Mouse (Mus musculus): ENCODE data around the gene Ndufs7. TPM values are rescaled to one million over a fixed set of nuclear protein-coding genes. Genes with fewer than 3 reads are reported as not detected.
A peak's percentile ranks its signal among the peaks of the same experiment; 100 is the strongest.
"Not testable (repeated sequence)": the region's sequence is repeated elsewhere in the genome, so short reads cannot be mapped to it uniquely, and the experiment has no call there.

The Ndufs7 gene
- total RNA-seq, 2 experiments from 2014 or later = 208 to 225 TPM

DNA sequence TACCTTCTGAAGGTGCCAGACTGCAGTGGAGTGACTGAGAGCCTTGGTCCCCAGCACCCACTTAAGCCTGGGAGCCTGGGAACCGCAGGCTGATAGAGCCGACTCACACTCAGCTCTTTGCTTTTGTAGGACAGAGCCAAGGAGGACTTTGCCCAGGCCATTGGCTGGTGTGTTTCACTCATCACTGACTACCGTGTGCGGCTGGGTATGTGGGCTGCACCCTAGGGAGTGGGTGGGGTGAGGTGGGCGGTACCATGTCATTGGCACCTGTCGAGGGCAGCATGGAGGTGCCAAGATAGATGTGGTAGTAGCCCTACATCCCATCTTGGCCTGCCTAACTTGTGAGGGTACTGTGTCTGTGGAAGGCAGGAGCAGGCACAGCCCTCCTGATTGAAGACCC is 9.1 kb upstream of the Ndufs7 start:
- DNase-seq (ENCODE audit: low spot score in 2 of 2) = no peak

GRCm38 (mm10) chr10:80242088-80242487 is 6.8 kb upstream of the Ndufs7 start:
- DNase-seq (ENCODE audit: low spot score in 2 of 2) = no peak

DNA sequence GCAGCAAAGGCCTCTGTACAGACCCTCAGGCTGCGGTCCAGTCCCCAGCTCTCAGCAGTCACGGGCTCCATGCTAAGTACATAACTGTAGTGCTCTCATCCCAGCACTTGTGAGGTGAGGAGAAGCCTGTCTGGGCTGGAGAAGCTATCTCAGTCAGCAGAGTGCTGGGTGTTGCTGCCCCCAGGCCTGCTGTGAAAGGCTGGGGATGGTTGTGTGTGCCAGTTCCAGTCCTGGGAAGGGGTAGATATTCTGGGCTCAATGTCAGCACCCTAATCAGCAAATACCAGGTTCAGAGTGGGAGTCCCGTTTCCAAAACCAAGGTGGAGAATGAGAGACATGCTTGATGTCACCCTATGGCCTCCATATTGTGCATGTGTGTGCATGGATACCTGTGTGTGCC is 6.3 kb upstream of the Ndufs7 start:
- no peak for DNase-seq (ENCODE audit: low spot score in 2 of 2)

DNA sequence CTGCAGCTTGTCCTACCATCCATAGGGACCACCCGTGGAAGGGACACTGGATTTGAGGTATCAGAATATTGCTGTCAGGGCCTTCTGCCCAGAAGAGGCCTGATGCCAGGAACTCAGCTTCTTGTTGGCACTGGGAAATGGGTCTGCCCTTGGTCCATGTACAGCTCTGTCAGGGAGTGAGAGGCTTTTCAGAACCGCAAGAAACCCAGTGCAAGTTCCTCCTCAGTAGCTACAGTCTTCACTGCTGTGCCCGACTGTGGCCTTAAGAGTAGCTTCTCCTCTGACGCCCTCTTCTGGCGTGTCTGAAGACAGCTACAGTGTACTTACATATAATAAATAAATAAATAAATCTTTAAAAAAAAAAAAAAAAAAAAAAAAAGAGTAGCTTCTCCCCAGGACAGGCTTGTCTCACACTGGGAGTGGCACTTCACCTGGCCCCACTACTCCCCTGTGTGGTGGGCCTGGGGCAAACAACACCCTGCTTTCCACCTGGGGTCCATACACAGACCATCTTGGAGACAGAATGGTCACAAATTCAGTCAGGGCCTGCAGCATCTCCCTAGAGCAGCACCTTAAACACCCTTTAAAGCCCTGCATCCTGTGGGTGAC is 4.0 kb upstream of the Ndufs7 start:
- no peak for DNase-seq (ENCODE audit: low spot score in 2 of 2)

DNA sequence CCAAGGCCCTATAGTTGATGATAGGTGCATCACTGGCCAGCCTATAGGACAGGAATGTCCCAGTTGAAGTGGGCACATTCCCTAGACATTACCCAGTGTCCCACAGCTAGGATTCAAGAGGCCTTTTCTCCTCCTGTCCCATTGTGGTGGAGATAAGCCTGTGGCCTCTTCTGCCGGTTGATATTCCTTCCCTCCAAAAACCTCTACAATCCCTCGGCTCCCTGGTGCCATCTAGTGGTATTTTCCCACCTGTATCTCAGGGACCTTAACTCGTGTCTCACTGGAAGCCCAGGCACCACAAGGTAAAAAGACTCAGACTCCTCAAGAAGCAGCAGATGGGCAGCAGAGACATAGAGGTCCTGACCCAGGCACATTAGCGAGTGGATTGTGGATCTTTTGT is 3.3 kb upstream of the Ndufs7 start:
- DNase-seq (ENCODE audit: low spot score in 2 of 2) = peak; percentile 31 to 75

DNA sequence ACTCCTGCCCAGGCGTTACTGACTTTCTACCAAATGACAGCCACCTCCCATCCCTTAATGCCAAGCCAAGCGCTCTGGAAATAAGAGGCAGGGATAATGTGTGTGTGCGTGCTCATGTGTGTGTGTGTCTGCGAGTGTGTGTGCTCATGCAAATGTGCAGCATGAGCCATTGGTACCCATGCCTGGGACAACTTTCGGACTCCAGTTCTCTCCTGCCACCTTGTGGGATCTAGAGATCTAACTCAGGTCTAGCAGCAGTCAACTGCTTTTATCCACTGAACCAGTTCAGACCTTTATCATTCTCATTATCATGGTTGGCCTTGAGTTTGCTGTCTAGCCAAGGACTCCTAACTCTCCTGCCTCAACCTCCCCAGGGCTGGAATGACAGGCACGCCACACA is 1.1 kb upstream of the Ndufs7 start:
- DNase-seq (ENCODE audit: low spot score in 2 of 2) = no peak

- not testable (repeated sequence) for DNase-seq (ENCODE audit: low spot score in 2 of 2)
Observed at GRCm38 (mm10) chr10:80248437-80248836, 484 bp upstream of the Ndufs7 start.

DNA sequence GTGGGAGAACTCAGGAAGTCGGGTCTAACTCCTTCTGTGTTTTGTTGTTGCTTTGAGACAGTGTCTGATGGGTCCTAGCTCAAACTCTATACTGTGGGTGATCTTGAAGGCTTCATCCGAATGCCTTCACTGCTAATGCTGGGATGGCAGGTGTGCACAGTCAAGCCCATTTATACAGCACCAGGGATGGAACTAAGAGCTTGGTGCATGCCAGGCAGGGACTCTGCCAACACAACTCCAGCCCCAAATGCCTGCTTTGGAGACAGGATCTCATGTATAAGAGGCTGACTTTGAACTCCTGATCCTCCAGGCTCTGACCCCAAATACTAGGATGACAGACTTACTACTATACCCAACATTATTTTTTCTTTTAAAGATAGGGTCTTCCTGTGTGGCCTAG is 1.1 kb downstream of the Ndufs7 start:
- DNase-seq (ENCODE audit: low spot score in 2 of 2) = no peak

DNA sequence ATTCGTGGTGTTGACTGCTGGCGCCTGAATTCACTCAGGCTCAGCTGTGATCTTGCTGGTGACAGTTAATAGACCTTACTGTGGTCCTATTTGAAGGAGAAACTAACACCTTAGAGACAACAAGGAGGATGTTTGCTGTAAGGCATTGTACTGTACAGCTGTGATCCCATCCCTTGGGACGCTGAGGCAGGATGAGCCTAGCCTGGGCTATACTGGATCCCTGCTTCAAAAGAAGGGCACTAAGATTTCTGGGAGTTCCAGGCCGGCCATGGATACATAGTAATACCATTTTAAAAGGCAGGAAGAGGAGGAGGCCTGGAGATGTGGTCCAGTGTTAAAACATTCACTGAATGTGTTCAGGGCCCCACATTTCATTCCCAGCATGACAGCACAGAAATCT is 1.7 kb downstream of the Ndufs7 start:
- DNase-seq (ENCODE audit: low spot score in 2 of 2) = no peak

DNA sequence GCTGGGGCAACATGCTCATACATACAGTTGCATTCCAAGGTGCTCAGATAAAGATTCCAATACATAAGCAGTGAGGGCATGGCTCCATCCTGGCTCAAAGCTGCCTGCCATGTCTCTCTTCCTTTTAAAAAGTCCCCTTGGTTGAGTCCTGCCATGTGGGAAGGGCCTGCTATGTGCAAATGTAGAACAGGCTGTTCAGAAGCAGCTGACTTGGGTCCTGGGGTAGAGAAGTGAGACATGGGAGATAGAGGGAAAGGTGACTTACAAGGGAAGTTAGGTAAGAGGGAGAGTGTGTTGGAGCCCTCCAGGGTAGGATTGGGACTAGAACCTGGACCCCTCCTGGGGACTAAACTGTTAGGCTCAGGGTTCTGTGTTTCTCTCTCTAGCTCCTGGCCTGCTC is 3.1 kb downstream of the Ndufs7 start:
- DNase-seq (ENCODE audit: low spot score in 2 of 2) = no peak

DNA sequence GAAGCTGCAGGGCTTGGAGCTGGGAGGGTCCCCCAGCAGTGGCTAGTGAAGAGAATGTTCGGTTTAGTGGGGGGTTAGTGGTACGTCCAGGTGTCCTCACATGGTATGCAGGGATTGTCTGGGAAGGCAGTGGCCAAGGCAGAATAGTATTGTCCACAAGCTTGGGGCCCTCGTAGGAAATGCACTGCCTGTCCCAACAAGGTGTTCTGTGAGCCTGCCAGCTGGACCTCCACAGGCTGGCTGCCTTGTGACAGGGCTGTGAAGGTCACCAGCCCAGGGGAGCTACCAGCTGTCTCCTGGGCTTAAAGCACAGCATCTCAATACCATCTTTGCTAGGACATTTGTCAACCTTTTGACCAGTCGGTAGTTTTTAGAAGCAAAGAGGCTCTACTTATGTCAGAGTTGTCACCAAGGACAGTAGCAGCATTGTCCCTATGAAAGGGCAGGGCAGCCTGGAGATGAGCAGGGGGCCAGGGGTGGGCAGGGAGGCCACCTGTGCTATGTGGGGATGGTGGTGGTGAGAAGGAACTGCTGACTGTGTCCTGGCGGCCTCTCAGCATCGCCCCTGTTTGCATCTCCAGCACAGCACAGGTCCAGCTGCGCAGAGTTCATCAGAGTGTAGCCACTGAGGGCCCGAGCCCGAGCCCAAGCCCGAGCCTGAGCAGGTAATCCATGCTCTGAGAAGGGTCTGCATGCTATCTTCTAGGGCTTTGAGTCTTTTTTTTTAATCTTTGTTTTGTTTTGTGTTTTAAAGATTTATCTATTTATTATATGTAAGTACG is 3.8 kb downstream of the Ndufs7 start:
- no peak for DNase-seq (ENCODE audit: low spot score in 2 of 2)

DNA sequence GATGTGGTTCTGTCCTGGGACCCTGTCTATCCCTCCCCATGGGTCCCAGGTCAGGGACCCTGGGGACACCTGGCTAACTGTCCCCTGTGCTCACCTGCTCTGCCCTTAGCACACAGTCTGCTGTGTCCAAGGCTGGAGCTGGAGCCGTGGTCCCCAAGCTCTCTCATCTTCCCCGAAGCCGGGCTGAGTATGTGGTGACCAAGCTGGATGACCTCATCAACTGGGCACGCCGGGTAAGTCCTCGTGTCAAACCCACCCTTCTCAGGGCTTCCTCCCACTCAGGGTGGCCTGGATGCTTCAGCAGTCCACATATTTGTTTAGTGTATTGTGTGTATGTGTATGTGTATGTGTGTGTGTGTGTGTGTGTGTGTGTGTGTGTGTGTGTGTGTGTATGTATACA is 4.6 kb downstream of the Ndufs7 start:
- DNase-seq (ENCODE audit: low spot score in 2 of 2) = no peak

DNA sequence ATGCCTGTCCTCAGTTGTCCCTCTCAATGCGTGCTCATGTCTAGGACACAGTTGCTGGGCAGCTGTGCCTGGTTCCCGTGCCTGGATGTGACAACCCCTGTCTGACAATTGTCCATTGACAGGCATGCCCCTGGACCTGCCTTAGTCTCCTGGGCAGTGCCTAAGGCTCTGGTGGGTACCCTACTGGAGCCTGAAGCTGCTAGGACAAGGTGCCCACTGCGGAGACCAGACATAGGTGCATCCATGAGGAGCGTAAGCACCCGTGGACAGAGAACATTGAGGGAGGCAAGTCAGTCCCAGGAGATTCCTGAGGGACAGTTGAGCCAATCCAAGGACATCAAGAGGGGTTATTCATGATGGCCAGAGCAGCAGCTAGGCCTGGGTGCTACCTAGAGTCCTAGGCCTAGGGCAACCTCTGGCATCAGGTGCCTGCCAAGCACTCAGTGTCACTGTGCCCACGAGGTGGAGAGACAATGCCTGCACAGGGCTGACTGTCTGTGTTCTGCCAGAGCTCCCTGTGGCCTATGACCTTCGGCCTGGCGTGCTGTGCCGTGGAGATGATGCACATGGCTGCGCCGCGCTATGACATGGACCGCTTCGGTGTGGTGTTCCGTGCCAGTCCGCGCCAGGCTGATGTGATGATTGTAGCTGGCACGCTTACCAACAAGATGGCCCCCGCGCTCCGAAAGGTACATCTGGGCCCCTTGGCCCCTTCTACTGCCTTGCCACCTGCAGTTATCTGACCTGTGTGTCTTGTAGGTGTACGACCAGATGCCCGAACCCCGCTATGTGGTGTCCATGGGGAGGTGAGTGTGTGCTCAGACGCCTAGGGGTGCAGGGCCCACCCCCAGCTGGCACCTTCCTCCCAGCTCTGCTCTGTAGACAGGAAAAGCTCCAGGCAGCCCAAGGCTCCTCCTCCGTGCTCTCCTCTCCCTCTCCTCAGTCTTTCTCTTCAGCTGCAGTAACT is 5.7 kb downstream of the Ndufs7 start:
- no peak for DNase-seq (ENCODE audit: low spot score in 2 of 2)

- DNase-seq (ENCODE audit: low spot score in 2 of 2) = peak; percentile 29 to 34
Observed at GRCm38 (mm10) chr10:80255881-80256535, 7.1 kb downstream of the Ndufs7 start.

- DNase-seq (ENCODE audit: low spot score in 2 of 2) = no peak
Observed at GRCm38 (mm10) chr10:80257936-80258335, 9.0 kb downstream of the Ndufs7 start.

DNA sequence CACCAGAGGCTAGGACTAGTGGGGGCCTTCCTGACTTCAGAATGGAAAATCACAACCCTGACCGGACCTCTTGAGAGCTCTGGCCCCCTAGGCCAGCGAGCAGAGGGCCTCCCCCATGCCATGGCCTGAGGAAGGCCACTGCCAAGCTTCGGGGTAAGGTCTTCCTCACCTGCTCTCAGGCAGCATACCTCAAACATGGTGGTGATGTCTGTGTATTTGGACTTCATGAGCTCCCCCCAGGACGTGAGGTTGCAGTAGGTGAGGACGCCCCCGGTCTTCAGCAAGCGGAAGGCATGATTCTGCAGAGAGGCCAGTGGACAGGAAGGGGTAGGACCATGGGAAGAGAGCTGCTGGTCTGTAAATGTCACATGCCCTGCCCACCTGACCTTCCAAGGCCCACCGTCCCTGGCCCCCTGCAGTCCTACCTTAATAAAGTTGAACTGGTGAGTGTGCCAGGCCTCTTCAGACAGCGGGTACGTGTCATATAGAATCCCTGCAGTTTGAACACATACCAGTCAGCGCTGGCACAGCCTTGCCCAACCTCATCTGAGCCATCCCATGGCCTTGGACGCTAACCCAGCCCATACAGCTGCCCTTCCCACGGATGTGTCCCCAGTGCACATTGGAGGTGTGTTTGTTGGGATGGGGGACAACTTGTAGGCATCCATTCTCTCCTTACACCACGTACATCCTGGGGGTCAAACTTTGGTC is 10.0 kb downstream of the Ndufs7 start:
- no peak for DNase-seq (ENCODE audit: low spot score in 2 of 2)

DNA sequence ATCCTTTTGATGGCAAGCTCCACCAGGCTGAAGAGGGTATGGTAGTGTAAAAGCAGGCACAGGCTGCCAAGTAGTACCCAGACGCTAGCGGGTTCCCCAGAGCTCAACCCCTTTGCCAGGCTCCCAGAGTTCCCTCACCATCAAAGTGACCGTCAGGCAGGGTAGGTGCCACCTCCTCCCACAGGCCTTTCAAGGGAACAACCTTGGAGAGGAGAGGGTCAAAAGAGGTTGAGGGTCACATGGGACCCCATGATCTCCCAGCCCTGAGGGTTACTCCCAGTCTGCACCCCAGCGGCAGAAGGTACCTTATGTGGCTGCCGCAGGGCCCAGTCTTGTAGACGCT is 10.5 kb downstream of the Ndufs7 start:
- no peak for DNase-seq (ENCODE audit: low spot score in 2 of 2)

DNA sequence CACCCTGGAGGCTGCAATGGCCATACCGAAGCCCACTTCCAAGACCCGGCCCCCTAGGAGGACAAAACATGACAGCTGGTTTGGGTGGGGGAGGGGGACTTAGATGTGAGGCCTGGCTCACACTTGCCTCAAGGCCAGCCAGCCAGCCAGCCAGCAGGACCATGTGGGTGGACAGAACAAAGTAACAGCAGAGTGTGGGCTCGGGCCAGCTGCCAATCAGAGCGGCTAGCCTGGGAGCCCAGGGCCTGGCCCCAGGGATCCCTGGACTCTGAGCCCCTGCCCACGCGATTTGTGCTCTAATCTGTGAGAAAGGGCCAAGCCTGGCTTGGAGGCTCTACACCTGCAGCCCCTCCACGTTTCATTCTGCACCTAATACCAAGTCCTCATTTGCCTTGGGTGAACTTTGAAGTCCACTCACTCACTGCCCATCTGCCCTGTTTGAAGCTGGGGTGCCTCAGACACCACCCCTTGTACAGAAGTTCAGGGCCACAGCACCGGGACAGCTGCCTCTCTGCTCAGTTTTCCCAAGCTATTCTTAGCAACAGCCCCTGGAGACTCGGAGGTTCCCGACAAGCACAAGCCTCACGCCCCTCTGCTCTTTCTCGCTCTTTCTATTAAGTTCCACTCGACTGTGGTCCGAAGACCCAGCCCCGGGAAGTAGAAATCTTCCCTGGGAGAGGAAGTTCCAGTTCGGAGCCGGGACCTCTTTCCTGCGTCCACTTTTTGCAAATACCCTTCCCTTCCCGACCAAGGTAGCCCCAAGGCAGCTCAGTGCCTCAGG is 11.1 kb downstream of the Ndufs7 start:
- DNase-seq (ENCODE audit: low spot score in 2 of 2) = peak; percentile 36 to 56

- DNase-seq (ENCODE audit: low spot score in 2 of 2) = peak; percentile 95 to 99
Observed at GRCm38 (mm10) chr10:80260642-80261584, 12.0 kb downstream of the Ndufs7 start, which contains the start of the genes Gamt and Dazap1. Gene Gamt (minus strand): TSS chr10:80261012. Gene Dazap1 (plus strand): TSS chr10:80261486.

Measured in adrenal gland, postnatal 4 days (tissue).